In genomic region chr19:42363551-42363950, GRCm38 (mm10) we compare ENCODE assay signal across 13 mouse cellular contexts.
"Had no signal": no experiment of that assay in that cellular context is flagged by ENCODE, and none has a peak within 500 bp of the region (broad histone marks: within the 10 kb centered on the region; RNA-seq: fewer than 3 reads in every experiment).

No protein-coding gene starts in this region.

- ATAC-seq: midbrain, embryonic 16.5 days had no signal

- DNase-seq: lung, adult 18-20 months; lung, embryonic 14.5 days; lung, postnatal 10 days; lung, postnatal 4 days; midbrain, embryonic 14.5 days; retina, postnatal 1 day; right cerebral cortex, postnatal 14 days; right cerebral cortex, postnatal 4 days; spleen, adult 18-20 months; thymus, adult 18-20 months; thymus, postnatal 14 days; thymus, postnatal 36 days had no signal
